Mouse (Mus musculus) kidney, adult 11 months (tissue): Measurements from ENCODE around the gene Anapc13.
A peak's percentile ranks its signal among the peaks of the same experiment; 100 is the strongest.

Experiments
- DNase-seq: peaks from one replicate; pipeline ENCODE4 v3.0.0; 2022

The Anapc13 gene

DNA sequence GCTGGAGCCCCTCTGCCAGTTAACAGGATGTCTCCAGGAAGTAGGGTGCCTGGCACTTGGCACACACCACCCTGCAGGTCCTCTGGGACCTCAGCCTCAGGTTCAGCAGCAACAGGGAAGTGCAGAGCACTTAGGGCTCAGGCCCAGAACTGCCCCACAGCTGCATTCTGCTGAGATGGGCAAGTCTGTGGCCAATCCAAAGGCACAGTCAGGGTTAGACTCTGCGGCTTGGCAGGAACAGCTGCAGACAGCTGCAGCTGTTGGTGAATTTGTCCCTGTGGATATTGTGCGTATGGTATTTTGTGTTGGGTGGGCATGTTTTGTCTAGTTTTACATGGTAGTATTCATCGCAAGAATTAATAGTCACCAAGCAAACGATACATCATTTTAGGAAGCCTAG lies 6.1 kb downstream of the Anapc13 start:
- DNase-seq: no peak

DNA sequence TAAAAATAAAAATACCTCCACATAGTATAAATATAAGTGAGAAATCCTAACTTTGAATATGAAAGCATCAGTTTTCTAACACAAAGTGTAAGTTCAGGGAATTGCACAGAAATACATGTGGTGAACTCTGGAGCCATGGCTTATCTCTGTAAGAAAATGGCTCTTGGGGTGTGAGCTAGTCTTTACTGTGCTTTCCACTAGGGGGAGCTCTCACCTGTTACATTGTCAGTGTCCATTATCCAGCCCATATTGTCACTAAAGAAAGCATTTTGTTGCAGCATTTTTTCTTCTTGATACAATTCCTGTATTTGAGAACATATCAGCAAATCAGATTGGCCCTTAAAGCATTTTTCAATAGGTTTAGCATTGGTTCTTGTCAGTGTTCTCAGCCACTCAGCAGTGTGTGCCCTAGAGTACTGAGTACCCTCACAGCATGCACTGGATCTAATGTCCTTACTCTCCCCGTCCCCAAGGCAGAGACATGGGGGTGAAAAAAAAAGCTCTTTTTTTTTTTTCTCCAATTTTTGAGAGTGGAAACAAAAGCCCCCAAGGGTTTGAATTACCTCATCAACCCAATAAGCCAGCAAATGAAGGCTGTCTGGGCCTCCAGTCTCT lies 6.9 kb downstream of the Anapc13 start:
- peak; percentile 44 for DNase-seq

DNA sequence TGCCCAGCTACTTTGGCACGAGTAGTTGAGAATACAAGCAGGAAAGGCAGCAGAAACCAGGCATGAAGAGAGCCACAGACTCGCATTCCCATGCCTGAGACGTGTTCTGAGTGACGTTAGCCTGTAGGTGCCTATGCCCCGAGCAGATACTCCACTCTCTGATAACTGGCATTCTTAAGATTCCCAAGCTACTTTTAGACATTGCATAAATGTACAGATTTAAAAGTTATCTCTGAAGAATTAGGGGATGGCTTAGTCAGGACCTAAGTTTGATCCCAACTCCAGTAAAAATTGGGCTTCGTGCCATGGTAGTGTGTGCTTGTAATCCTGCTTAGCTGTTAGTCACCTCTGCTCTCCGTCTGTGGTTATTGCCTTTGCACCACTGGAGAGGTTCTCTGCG lies 8.4 kb downstream of the Anapc13 start:
- DNase-seq: no peak

DNA sequence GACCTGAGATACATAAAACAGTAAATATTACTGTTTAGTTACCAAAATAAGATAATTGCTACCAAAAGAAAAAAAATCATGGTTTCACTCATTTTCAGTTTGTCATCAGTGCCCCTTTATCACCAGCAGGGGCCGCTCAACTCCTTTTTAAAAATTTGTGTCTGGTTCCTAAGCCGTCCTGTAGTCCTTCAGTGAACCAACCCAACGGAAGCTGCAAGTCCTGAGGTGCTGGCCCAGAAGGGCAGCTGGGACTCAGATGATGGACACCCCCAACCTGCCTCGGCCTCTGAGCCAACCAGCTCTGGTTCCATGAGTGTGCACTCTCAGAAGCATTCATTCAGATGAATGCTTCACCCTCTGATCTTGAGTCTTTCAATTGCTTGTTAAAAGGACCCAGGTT lies 10.5 kb downstream of the Anapc13 start:
- peak; percentile 46 for DNase-seq

DNA sequence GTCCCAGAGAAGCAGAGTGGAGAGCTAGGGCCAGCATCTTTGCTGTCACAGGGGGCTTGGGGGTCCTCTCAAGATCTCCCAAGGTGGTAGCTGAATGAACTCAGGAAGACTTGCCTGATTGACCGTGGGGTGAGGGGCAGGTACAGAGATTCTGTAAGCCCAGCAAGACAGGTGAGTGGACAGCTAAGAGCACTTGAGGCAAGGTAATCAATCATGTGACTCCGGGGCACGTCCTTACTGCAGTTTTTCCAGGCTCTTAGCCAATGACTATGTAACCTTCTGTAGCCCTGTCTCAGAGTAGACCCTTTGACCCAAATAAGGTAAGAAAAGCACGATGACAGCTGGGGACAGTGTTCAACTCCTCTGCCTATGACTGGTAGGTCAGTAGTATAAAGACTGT lies 11.0 kb downstream of the Anapc13 start:
- no peak for DNase-seq

DNA sequence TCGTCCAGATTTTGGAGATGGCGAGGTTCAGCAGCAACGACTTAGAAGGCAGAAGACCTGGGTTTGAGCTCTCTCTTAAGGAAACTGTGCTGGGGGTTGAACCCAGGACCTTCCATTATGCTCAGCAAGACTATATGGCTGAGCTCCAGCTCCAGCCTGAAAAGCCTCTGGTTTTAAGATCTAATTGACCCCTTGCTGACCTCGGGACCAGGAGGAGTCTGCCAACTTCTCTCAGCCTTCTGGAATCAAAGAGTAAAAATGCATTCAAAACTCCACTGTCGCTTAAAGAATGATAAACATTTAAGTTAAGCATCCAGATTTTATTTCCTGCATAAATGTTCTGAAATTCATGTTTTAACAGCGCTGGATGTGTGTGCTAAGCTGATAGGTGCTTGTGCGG lies 12.9 kb downstream of the Anapc13 start:
- DNase-seq: no peak

DNA sequence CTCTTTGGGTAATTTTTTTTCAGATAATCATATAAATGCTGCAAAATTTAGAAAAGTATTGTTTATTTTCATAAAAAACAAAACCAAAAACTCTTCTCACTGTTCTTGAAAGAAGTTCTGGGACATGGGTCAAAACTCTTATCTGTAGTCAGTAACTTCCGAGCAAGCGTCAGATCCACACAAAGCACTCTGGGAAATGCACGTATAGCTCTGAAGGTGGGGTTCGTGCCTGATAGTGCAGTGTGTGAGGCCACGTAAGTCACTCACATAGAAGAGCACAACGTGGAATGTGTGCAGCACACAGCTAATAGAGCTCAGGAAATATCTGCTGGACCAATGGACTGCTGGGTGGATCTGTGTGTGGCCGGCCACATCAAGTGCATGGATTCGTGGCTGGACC lies 13.4 kb downstream of the Anapc13 start:
- no peak for DNase-seq

DNA sequence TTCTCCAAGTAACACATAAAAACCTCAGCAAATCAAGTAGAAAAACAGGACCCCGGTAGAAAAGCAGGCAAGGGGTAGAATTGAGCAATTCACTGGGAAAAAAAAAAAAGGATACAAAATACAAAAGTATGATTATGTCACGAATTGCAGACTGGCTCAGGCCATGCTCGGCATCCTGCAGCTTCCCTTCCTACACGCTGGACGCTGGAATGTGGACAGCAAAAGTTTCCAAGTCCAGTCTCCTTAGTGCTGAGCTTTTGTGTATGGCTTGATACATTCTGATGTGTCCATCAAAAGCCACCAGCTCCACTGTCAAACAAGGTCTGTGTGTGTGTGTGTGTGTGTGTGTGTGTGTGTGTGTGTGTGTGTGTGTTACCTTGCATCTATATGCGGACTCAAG lies 15.4 kb downstream of the Anapc13 start:
- no peak for DNase-seq

DNA sequence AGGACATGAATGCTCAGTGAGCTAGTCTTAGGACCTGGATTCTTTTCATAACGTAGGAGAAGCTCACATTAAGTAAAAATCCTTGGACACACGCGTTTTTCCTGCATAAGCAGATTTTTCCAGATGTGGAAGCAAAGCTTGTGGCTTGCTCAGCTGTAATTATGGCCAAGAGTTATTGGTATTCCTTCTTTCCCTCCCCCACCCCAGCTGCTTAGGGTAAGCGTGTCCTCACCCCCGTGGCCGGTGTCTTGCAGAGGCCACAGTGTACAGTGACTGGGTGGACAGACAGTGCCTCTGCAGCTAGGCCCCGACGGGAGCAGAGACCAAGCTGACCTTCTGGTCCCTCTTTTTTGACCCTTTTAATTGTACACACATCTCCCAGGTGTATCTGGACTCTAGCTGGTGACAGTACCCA lies 17.0 kb downstream of the Anapc13 start:
- no peak for DNase-seq

DNA sequence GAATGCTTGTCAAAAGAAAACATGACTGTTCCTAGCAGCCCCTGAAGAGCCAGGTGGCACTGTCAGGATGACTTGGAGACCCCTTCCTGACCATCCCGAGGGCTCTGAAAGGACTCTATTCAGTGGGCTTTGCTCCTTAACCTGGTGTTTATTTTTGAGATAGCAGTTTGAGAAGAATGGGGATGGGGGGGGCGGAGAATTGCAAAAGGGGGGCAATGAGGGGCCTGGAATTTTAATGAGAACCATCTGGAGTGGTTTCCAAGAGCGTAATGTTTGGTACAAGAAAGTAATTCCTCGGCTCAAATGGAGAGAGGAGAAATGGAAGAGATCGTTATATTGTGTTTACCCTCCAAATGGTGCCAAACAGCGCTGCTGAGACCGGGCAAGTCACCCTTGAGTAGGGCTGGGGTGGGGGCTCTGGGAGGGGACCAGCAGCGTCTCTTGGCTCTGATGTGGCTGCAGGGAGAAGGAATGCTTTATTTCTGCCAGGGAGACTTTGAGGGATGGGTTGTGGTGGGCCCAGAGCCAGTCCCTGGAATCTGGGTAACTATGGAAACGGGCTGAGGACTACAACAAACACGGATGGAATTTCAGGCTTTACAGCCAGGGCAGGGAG lies 17.5 kb downstream of the Anapc13 start:
- DNase-seq: peak; percentile 52

DNA sequence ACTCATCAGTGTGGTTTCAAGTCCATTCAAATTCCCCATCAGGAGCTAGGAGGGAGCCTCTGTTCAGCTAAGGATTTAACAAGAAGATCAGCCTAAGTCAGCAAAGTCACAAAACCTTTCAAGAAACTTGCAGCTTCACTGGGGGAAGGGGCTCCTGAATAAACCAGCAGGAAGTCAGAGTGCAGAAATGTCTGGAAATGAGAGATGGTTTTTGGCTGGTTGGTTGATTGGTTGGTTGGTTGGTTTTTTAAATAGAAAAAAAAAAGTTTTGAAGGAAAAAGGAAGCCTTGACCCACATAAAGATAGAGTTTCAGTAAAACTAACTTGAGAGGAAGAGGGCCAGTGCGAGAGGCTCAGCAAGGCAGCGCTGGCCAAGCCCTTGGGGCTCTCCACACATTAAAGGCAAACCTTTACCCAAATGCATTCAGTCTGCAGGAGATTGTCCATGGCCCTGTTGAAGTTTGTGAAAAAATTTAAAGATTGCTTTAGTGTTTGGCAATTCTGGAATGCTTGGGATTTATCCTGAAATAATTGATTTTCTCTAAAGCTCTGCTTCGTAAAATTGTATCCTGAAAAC lies 19.1 kb downstream of the Anapc13 start:
- no peak for DNase-seq

DNA sequence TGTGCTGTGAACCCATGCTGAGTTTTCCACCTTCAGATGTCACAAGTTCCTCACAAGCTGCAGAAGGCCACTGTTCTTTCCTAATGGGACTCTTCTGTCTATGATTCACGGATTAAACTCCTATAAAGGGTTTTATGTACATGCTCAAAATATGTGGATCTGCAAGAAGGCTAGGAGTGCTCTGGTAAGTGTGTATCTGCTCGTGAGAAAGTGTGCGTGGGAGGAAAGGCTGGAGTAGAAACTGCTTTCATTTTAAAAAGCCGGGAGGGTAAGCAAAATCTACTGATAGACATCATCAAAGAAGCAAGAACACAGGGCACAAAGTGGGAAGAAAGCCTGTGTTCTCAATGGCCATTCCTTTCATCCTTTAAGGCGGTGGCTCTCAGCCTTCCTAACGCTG lies 20.9 kb downstream of the Anapc13 start:
- no peak for DNase-seq

DNA sequence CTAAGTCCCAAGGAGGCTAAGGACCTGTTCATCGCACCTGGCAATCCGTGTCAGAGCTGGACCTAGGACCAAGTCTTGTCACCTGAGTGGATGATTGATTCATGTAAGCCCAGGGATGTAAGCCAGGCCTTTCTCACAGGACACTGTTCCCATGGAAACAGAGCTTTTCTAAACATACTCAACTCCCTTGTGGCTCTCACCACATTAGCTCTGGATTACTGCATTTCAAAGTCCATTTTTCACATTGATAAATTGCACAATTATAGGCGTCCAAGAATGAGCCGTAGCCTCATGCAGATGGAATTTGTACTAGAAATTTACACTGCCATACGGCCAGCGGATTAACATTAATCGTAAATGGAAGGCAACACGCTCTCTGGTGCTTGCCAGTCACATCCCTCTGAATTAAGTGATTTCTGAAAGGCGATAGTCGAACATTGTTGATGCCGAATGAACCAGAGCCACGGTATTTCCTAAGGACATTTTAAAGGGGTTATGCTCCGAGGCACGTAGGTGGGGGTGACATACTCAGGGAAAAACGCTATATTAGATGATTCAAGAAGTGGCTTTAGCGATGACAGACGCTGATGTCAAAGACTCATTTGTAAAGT lies 23.9 kb downstream of the Anapc13 start:
- DNase-seq: no peak

DNA sequence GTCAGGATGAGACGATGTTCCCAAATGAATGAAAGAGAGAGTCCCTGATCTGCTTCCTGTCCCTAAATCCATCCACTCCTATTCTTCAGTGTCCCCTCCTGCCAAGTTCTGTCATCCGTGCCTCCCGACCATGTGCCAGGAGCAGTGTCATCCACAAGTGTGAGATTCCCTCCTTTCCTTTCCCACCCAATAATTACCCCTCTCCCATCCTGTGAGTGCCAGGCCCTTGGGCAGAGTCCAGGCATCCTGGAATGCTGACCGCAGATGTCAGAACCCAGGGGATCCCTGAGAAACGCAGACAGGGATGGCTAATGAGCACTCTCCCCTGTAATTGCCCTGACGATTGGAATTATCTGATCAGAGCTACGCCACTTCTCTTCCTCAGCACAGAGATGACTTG lies 24.5 kb downstream of the Anapc13 start:
- DNase-seq: no peak

DNA sequence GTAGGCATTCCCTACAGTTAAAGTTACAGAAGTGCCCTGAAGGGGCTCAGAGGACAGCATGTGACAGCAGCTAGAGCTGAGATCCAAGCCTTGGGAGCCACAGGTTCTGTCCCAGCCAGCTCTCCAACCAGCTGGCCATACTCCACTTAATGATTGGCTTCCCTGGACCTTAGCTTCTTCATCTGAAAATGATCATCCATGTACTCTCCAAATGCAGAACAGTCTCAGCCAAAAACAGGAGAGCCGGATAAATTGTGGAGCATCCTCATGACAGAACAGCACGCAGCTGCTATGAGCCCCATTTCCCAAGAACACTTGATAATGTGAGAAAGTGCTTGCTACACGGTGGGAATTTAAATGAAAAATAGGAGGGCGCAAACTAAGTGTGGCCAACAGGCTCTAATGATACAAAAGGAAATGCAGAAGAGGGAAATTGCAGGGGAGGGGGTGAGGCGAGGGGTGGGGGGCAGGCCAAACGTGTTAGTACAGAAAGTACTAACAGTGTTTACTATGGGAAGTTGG lies 25.2 kb downstream of the Anapc13 start:
- no peak for DNase-seq

DNA sequence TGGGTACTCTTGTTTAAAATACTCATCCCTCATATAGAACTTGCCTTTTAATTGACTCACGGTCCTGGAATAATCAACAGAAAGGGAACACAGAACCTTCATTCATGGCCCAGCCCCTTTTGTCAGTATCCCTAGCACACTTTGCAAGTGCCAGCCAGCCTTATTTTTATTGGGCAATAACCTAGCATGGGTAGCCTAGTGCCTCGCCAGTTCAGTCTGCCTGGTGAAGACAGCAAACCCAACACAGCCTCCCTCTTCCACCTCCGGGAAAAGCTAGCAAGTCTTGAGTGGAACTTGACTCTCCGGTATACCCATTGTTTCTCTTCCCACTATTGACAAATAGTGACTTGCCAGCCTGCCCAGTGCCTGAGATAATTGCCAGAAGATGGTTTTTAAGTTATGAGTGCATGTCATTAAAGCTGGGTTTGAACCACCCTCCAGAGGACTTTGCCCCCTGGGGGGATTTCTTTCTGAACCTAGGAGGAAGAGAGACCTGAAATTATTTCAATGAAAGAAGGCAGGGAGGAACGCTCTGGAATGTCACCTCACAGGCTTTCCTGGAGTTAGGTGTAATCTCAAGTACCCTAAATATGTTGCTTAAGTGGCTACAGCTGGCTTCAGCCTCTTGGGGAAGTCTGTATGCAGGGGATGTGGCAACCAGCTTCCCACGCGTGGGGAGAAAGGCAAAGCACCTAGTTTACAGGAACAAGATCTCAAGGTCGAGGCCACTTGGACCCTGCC lies 30.4 kb downstream of the Anapc13 start:
- no peak for DNase-seq

DNA sequence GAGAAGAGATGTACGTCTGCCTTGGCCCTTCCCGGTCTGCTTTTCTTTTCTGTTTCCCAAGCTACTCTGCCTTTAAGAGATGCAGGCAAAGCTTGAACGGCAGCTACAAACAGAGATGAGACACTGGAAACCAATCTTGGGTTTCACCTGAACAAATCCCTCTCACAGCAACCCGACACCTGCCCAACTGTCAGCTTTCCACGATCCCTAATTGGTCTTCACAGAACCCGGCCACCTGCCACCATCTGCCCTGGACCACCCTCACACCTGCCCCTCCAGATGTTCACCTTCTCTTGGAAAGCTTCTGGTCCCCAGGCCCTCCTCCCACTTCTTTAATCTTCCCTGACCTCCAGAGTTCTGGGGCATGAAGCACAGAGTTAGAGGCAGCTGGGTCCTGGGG lies 42.0 kb downstream of the Anapc13 start:
- DNase-seq: no peak

DNA sequence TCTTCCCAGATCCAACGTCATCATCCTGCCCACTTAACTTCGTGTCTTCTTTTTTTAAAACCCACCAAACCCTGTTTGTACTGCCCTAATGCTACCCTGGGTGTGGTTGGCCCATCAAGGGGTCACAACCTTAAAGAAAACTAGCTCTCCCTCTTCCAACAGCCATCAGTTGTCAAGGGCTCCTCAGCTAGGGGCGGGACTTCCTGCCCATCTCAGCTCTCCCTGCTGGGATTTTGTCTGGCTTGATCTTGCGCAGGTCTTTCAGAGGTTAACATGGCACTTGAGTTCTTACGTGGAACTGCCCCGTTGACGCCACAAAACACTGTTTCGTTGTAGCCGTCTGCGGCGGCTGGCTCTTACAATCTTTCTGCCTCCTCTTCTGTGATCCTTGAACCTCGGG lies 42.8 kb downstream of the Anapc13 start:
- DNase-seq: no peak

DNA sequence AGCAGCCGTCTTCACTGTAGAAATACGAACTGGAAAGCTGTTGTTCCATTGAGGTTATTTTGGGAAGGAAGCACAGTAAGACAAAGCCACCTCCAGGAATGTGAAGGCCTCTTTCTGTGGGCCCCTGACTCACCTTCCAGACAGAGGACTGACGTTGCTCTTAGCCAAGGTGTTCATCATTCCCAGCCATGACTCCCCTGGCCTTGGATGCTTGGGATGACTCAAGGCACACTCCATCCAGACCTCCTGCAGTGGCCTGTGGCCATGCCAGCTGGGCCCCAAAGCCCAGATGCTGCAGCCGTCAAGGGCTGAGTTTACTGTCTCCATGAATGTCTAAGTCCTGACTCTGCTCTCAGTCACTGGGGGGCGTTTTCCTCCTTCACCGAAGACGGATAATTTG lies 47.3 kb downstream of the Anapc13 start:
- no peak for DNase-seq

DNA sequence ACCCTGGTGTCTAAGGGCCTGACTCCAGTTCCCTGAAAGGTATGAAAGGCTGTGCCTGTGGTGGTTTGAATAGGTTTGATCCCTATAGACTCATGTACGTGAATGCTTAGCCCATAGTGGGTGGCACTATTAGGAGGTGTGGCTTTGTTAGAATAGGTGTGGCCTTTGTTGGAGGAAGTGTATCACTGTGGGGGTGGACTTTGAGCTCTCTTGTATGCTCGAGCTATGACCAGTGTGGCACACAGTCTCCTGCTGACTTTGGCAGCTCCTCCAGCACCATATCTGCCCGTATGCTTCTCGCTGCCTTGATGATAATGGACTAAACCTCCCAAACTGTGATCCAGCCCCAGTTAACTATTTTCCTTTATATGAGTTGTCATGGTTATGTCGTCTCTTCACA lies 49.8 kb downstream of the Anapc13 start:
- DNase-seq: no peak

DNA sequence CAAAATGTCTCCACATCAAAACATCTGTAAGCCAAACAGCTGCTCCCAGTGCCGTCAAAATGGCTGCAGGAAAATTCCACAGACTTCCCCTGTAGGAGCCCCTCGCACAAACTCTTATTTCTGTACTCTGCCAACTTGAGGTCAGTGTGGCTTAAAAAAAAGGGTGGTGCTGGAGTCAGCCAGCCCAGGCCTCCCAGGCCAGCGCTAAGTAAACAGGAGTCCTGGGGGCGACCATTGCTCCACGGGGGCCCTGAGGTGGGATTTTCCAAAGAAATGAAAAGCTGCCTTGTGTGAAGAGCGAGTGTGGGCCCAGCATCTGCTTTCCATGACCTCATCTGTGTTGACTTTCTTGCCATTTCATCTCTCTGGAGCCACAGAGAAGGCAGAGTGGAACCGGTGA lies 55.4 kb downstream of the Anapc13 start:
- no peak for DNase-seq
